Mouse (Mus musculus): ENCODE measurements at regions not wholly inside any gene's neighbourhood (a gene's known extent, or its start where the extent isn't known, plus 50 kb on each side); places are given as distances from the start of the nearest gene placed in this dataset.

- no peak for TF ChIP-seq CTCF (IDR thresholded peaks at IDR 0.05; ENCODE audit: borderline replicate concordance, insufficient read depth, low read length)
- no peak for TF ChIP-seq POLR2A (IDR thresholded peaks at IDR 0.05; ENCODE audit: low read depth, low read length)
Measured at GRCm38 (mm10) chr17:84022358-84022757, 165.4 kb downstream of the Zfp36l2 start.

All from embryonic fibroblast, embryonic 13.5 days (primary cell).